Mouse (Mus musculus) gastrocnemius, postnatal 14 days (tissue): ENCODE results near the gene Cyfip2. TPM values are rescaled to one million over a fixed set of nuclear protein-coding genes. Genes with fewer than 3 reads are reported as not detected.

Experiments used
- DNase-seq: peaks from one replicate; pipeline ENCODE4 v3.0.0; 2021; ENCODE audit warnings: mixed read lengths
- intact Hi-C: fragments of 180-260 bp; cut with DNase I; formaldehyde crosslinking; loops from one replicate; pipeline ENCODE4 v1.15.1; 2025; ENCODE audit warnings: low total_unique reads
- long read RNA-seq, 2 experiments: library from polyadenylated mRNA; stranded (forward); transcript quantifications; one replicate each; pipeline ENCODE4 v2.0.0; 2021
- total RNA-seq, 2 experiments: library from RNA; stranded (reverse); gene quantifications; 2 replicates each; pipeline ENCODE4 v1.2.3; 2021

Cyfip2 gene
- total RNA-seq, result under 1 TPM; 0.49 to 0.70 TPM
- long read RNA-seq, experiment 1, result 0 reads
- long read RNA-seq, experiment 2, result 0 reads

DNA sequence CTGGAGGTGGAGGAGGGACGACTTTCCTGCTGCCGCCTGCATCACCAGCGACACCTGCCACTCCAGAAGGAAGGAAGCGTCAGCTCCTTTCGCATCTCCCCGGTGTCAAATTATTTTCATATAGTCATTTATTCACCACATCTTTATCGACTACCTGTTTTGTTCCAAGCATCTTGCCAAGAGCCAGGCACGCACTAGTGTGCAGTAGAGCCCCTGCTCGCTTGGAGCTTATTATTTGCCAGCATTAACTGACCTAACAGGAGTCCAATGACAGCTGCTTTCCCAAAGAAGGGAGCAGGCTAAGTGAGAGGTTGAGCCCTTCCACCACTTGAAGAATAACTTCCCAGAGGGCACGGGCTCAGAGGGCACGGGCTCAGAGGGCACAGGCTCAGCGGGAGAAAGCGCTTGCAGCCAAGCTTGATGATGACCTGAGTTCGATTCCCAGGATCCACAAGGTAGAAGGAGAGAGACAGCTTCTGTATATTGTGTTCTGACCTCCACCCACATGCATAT, at the start of gene Cyfip2:
TSS of gene Cyfip2 (minus strand) at position 337 of the 513 bp plus-strand sequence.
- intact Hi-C loops, result no loop called here

DNA sequence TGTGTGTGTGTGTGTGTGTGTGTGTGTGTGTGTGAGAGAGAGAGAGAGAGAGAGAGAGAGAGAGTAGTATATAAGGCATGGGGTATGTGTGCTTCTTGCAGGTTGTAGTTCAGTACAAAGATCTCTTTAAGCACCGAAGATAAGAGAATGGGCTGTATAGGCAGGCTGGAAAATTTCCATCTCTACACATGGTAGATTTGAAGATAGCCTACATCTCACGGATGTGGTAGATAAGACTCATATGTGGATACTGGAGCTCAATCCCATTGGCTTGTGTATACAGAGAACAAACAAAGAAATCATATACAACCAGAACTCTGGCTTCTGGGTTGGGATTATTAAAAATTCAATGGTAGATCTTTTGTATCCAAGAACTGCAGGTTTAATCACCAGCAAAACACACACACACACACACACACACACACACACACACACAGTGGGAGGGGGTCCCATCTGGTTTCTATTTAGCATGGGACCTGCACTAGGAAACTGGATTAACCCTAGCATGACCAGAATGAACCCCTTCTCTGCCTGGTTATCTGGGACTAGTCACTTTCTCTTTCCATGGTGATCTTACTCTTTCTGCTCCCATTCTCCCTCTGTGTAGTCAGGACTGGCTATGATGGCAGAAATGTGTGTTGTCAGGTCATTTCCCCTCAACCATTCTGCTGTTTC, 48.5 kb upstream of the Cyfip2 start:
- no peak for DNase-seq
- intact Hi-C loops, result no loop called here

More for the DNA sequence above, at the start of gene Cyfip2:
- DNase-seq, result no peak

DNA sequence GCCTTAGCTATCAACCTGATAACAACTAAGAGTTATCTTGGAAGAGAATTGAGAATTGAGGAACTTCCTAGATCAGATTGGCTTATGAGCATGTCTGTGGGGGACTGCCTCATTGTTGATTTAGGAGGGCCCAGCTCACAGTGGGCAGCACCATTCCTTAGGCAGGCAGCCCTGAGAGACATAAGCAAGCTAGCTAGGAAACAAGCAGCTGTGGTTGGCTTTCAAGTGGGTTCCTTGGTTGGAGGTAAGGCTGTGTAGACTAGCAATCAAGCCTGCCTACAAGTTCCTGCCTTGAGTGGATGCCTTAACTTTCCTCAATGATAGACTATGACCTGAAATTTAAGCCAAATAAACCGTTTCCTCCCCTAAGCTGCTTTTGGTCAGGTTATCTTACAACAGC, 45.7 kb upstream of the Cyfip2 start:
- intact Hi-C loops, result no loop called here

DNA sequence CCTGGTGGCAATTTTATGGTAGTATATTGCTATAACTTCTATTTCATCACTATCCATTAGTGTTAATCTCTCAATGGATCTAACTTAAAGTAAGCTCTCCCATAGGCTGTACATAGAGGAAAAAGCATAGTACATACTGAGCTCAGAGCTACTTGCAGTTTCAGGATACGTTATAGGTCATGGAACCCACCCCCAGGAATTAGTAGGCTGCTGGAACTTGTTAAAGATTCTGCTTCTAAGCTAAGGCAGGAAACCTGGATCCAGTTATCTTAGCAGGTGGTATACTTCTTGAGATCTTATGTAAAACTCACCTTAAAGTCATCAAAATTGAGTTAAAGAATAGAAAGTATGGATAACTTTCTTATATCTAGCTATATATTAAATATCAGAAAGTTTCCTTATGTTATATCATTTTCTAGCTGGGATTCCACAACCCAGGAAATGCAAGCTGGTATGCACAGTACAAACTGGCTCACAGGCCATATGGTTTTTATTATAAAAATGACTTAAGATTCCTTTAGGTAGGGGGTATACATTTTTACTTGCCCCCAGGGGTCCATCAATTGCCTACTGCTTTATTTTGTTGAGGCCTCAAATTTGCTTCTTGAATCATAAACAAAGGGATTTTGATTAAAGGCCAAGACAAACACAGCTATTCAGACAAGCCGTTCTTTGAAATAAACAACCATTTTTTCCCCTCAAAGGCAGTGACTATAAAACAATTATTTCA, 37.2 kb upstream of the Cyfip2 start:
- intact Hi-C loops, result no loop called here
- DNase-seq, result no peak

More for the DNA sequence above, 45.7 kb upstream of the Cyfip2 start:
- DNase-seq, result no peak

DNA sequence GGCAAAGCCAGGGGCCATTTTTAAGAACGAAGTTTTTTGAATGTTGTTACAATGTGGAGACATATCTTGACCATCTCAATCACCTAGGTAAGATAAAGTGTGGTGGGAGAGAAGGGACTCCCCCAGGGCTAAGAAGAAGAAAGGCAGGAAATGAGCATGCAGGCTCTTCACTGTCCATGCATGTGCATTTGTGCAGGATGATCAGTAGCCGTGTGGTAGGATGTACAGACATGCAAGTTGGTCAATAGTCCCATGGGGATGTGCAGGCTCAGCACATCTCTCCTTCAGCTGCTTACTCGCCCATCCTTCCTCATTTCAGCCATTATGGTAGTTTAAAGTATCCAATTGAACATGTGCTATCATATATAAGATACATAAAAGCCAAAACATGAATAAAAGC, 35.8 kb upstream of the Cyfip2 start:
- intact Hi-C loops, result no loop called here
- no peak for DNase-seq

DNA sequence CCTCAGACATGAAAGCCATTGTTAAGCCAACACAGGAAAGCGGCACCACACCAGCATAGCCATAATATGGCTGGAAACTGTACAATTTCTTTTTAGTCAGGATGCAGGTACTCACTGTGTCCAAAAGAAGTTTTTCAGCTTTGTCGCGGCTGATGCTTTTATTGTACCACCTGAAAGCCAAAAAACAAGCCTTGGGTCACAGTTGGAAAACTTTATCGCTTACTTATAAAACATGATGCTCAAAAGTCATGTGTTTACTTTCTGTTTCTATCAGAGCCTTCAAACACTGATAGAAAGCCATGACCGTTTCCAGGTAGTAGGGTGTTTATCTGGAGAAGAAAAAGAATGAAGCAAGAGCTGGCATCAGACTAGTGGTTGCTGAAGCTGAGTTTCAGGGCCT, 35.1 kb upstream of the Cyfip2 start:
- intact Hi-C loops, result no loop called here
- no peak for DNase-seq

DNA sequence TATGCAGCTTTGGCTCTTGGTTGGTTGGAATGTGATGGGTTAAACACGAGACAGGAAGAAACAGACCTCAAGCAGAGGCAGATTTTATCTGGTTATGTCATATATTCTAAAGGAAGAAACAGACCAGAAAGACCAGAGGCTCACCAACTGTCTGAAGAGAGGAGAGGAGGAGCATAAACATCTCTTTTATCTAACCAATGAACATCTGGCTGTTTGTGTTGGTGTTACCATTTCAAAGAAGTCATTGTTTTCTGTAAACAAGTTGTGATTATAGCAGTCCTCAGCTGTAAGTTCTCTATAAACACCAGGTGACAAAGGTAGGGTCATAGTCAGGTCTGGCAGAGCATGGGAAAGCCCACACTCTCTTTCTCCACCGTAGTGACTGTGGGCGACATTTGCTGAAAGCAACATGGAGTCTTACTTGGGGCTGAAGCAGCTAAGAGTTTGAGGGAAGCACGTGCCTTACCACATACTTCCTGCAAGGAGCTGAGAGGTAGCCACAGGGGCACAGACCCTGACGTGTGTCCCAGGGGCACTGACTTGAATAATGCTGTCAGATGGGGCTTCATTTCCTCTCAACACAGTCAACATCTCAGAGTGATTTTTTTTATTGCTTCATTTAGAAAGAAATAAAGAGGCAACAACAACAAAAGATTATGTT, 31.4 kb upstream of the Cyfip2 start:
- DNase-seq, result no peak
- intact Hi-C loops, result no loop called here

DNA sequence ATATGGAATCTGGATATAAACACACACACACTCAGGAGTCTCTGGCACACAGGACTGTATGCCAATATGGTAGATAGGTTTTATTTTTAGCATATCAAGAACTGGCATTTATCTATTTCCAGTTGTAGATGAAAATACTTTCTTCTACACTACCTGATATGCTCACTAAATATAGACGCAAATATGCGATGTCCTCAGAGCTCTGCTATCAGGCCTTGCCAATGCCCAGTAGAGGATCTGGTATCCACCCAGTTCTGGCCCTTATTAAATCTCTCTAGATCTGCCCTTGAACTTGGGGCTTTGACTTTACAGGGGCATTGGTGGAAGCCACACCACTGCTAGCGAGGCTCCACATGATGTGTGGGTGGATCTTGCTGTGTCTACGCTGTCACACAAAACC, 29.3 kb upstream of the Cyfip2 start:
- intact Hi-C loops, result no loop called here
- no peak for DNase-seq

DNA sequence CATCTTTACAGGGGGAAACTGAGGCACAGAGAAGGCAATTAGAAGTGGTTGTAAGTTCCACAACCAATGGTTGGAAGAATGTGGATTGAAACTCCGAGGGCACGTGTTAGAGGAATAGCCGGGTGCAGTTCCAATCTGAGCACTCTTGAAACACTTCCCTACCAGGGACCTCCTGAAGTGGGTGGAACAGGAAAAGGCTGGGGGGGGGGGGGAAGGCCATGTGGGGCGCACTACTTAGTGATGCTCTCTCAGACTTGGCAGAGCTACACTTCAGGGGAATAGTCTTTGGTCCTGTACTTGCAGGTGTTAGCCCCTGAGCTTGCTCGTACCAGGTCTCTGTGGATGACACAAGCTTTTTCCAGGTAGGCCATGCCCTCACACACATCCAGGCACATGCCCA, 23.4 kb upstream of the Cyfip2 start:
- intact Hi-C loops, result no loop called here
- DNase-seq, result no peak

DNA sequence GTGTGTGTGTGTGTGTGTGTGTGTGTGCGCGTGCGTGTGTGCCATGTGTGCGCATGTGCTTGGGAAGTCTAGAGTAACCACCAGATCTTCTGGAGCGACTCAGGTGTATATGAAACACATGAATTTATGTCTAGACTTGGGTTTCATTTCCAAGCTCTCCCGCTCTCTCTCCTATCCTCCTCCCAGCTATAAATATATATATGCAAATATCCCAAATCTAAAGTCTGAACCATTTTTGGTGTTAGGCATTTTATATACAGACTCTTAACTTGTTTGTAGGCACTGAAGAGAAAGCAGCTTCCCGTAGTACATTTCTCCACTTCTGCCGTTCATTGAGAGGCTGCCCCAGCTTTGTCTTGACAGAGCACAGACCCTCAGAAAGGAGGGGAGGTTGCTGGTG, 19.6 kb upstream of the Cyfip2 start:
- no peak for DNase-seq
- intact Hi-C loops, result no loop called here

DNA sequence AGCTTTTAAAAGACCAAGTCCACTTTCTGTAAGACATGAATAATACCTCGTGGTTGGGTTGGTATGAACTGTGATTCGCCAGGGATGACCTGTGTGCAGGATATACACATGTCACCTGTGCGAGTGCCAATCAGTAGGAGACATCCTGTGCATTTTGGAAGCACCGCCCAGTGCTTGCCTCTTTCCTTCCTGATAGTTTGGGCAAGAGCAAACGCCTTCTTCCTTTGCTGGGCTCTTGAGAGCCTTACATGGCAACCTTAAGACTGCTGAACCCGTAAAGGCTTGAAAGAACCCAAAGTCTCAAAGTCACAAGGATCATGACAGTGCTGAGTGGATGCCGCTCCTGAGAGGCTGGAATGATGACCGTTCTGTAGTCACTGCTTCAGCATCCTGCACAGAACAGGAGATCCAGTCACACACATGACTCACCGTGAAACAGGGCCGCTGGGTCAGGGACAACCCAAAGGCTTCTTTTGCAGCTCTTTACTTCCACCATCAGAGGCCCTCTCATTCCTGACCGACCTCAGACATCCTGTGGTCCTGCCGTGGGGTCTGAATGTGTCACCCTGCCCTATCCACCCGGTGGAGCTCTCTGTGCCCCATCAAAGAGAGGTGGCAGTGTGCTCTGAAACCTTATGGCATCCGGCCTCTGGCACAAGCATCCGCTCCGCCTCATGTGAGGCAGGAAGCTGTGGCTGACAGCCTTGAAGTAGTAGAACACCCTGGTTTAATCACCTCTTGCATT, 13.8 kb upstream of the Cyfip2 start:
- no peak for DNase-seq
- intact Hi-C loops, result no loop called here

DNA sequence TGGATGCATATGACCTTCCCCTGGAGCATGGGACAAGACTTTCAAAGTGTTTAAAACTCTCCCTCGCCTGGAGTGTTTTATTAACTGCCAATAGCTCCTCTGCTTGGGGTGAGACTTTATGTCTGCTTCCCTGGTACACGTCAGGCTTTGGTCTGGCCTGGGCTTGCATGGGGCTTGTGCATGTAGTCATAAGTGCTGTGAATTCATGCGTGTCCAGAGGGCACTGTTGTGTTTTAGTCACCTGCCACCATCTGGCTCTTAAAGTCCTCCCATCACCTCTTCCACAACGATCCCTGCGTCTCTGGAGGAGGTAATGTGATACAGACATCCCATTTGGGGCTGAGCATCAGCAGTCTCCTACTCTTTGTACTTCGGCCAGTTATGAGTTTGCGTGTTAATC, 8.9 kb upstream of the Cyfip2 start:
- intact Hi-C loops, result no loop called here
- DNase-seq, result no peak

DNA sequence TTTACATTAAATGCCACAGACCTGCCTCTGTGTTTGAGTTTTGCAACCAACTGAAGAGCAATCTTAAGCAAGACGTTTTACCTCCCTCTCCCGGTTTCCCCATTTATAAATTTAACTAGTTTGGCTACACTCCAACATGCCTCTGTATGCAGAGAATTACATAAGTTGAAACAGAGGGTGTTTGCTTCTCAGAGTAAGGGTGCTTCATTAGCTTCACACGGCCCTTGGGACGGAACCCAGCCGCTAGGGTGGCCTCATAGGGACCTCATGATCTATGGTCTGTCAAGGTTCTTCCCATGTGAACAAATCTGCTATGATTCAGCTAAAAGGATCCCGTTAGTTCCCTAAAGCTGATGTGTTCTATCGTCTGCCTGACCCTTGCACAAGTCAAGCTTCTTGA, 1.9 kb upstream of the Cyfip2 start:
- DNase-seq, result no peak
- intact Hi-C loops, result no loop called here

DNA sequence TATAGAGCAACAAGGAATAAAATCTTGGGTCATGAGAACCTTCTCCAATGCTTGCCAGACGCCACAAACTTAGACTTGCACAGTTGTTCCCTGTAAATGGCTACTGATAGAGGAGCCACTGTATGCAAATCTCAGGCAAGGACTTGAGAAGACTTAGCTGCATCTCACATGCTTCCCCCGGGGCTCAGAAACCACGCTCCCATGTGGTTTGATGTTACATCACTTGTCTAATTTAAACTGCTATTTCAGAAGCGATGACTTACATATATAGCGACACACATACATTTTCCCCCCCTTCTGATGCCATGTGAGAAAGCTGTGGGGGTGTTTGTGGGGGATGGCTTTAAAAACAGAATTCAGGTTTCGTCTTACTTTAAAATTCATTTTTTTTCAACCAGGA, 1.2 kb upstream of the Cyfip2 start:
- intact Hi-C loops, result no loop called here
- DNase-seq, result no peak

DNA sequence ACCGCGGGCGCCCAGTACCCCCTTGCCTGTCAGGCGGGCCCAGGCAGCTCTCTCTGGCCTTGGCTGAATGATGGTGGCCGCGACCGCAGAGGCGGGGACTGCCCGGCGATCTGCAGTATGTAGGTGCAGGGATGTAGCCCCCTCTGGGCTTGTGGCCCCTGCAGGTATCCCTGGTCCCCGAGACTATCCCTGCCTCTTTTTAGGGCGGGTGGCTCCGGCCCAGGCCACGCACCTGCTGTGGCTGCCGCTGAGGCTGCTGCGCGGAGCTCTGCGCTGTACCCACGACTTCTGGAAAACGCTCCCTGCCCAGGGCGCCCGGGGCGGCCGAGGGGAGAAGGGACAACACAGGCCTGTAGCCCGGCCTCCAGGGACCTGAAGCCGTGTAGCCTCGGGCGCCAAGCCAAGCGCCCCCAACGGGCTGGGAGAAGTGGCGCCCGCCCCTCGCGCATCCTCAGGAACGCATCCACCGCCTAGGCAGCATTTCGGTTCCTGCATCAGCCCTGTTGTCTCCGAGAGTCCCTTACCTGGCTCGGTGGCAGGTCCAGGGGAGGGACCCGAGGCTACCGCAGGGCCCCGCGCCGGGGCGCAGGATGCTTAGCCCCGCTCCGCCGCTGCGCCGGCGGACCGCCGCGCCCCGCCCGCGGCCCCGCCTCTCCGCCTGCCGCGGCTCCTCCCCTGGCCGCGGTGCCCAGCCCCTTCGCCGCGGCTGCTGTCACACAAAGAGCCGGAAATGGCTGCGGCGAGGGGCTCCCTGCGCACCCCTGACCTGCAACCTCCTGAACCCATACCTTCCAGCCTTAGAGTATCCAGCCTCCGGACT, 746 bp downstream of the Cyfip2 start:
- DNase-seq, result peak; percentile 18
- intact Hi-C loops, result no loop called here

DNA sequence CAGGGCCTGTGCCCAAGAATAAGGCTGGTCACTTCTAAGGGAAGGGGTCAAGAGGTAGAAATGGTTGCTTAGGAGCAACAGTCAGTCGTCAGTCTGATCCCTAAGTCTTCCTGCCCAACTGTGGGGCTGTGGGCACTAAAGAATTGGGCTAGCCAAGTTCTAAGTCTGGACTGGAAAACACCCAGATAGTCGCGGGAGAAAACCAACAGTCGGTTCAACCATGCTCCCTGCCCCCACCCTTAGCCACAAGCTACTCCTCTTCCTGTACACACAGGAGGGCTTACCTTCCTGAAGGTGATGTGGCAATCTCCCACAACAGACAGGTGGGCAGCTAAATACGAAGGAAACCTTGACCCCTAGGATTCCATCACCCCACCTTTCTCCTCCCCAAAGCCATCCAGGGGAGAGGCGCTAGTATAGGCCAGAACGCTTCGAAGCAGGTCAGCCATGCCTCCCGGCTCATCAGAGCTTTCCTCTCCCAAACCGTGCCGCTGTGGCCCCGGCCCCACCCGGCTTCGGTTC, 1.4 kb downstream of the Cyfip2 start:
- DNase-seq, result no peak
- intact Hi-C loops, result no loop called here

DNA sequence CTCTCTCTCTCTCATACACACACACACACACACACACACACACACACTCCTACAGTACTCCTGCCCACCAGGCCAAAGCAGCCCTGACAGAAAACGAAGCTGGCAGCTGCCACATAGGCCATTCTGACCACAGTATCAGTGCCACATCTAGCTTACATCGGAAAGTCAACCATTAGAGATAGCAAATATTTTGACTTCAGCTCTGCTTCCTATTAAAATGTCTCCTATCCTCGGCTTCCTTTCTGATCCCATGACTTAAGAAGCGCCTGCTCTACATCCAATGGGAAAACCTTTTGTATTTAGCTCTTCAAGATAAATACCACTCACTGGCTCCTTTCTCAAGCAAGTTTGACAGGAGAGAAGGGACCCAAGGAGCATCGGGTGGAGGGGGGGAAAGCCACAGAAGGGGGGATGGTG, 2.0 kb downstream of the Cyfip2 start:
- intact Hi-C loops, result no loop called here
- DNase-seq, result no peak

DNA sequence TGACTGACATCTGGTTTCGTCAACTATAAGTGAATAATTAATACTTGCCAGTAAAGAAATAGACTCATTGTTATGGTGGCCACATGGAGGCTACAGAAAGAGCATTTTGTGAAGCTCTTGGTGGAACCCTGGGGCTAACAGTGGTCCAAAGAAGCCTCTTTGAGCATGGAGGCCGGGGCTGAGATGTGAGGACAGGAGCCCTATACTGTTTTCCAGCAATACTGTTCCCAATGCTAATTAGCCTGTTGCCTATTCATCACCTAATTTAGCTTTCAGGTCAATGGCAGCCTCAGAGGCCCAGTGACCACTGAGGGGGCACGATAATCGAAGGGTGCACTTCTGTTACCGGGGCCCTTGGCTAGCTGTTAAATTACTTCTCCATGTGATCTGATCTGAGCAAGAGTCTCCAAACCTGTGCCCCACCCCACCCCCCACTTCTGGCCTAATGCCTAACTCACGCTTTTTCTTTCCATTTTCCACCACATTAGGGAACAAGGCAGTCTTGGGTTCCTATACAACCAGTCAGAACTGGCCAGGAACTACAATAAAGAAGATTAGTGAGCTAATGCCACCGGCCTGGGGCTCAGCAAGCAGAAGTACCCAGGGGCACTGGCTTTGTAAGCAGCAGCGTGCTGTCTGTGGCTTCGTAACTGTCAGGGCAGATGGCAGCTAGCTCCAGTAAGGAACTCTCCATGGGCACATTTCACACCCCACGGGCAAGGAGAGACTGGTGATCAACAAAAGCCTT, 2.7 kb downstream of the Cyfip2 start:
- intact Hi-C loops, result no loop called here
- DNase-seq, result no peak
